ENCODE assay signal across 8 mouse cellular contexts in the genomic region with DNA sequence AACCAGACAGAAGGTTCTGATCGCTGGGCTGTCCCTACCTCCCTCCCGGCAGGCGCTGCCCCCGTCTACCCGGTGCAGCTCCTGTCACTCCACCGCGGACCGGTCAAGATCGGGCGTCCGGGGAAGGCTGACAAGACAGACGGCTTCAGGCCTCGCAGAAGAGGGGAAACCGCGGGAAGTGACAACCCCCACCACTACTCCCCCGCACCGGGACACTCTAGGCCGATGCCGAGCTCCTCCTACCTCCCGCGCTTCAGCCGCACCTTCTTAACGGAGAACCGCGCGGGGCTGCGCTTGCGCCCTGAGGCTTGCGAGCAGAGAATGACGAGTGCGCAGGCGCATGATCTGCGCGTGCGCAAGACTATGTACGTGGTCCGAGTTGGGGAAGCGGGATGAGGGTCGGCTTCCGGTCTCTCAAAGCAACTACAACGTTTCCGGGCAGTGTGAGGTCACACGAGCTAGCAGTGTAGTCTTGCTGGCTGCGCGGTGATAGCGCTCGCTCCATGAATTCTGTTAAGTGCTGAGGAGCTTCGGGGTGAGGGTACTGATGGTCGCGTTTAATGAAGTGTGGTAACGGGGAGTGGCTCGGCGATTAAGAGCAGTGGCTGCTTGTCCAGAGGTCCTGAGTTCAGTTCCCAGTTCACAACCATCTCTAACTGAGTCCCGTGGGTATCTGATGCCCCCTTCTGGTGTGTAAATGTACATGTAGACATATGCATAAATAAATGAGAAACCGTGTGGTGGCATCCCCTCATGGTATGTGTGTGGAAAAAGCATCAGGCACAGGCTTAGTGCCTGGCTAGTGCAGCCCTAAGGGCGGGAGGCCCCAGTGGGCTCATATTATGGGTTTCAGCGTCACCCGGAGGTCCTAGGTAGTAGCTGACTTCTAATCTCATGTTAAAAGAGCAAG. TPM values are rescaled to one million over a fixed set of nuclear protein-coding genes. Genes with fewer than 3 reads are reported as not detected.
A peak's percentile ranks its signal among the peaks of the same experiment; 100 is the strongest.
DNase-seq lines count a peak whose midpoint lies in the region; ATAC-seq and TF ChIP-seq lines count a peak whose summit lies in the region.

TSS of gene Slx4 (minus strand) at position 282 of the 910 bp plus-strand sequence.

- peak within 1 kb of the TSS; percentile 76 for H3K27ac ChIP-seq in bone marrow macrophage, adult 2 months (ENCODE audit: insufficient read depth, low read depth, low read length)
- peak within 1 kb of the TSS; percentile 79 for H3K27ac ChIP-seq in embryonic fibroblast, embryonic 13.5 days (ENCODE audit: insufficient read depth, low read length)
- H3K27ac ChIP-seq in kidney, embryonic 14.5 days (ENCODE audit: low read depth, low read length) = peak within 1 kb of the TSS; percentile 91
- H3K27ac ChIP-seq in limb, embryonic 15.5 days = peak within 1 kb of the TSS; percentile 89

- no peak; the same call in 1 of the 2 replicates for TF ChIP-seq POLR2A in bone marrow macrophage, adult 2 months (IDR thresholded peaks at IDR 0.05; ENCODE audit: borderline replicate concordance, low read depth, low read length)
- TF ChIP-seq POLR2A in embryonic fibroblast, embryonic 13.5 days (IDR thresholded peaks at IDR 0.05; ENCODE audit: low read depth, low read length) = peak; percentile 96

- H3K4me3 ChIP-seq in bone marrow macrophage, adult 2 months (ENCODE audit: insufficient read depth, low read length) = peak within 1 kb of the TSS; percentile 95
- H3K4me3 ChIP-seq in embryonic fibroblast, embryonic 13.5 days (ENCODE audit: insufficient read depth, low read length) = peak within 1 kb of the TSS; percentile 84
- H3K4me3 ChIP-seq in kidney, embryonic 14.5 days (ENCODE audit: low read length) = peak within 1 kb of the TSS; percentile 92
- H3K4me3 ChIP-seq in limb, embryonic 15.5 days = peak within 1 kb of the TSS; percentile 93

- H3K9me3 ChIP-seq in kidney, embryonic 14.5 days (ENCODE audit: control insufficient read depth, low read length) = no peaks in the 10 kb centered on the region
- H3K9me3 ChIP-seq in limb, embryonic 15.5 days = no peaks in the 10 kb centered on the region

- peak; percentile 97 for ATAC-seq in kidney, embryonic 14.5 days (ENCODE audit: low FRiP score, low TSS enrichment)
- ATAC-seq in limb, embryonic 15.5 days (ENCODE audit: insufficient number of reproducible peaks, low FRiP score, low TSS enrichment, low read depth) = peak; percentile 93

- peak within 1 kb of the TSS; percentile 86 for H3K4me2 ChIP-seq in kidney, embryonic 14.5 days (replicated peaks; ENCODE audit: low read depth, low read length)
- peak within 1 kb of the TSS; percentile 77 for H3K4me2 ChIP-seq in limb, embryonic 15.5 days

- peaks cover 22% of the 10 kb centered on the region for H3K36me3 ChIP-seq in kidney, embryonic 14.5 days (ENCODE audit: control insufficient read depth, insufficient read depth, low read length)
- peaks cover 27% of the 10 kb centered on the region for H3K36me3 ChIP-seq in limb, embryonic 15.5 days

- H3K27me3 ChIP-seq in kidney, embryonic 14.5 days (ENCODE audit: control insufficient read depth, insufficient read depth, low read length) = no peaks in the 10 kb centered on the region
- H3K27me3 ChIP-seq in limb, embryonic 15.5 days = no peaks in the 10 kb centered on the region

- peak within 1 kb of the TSS; percentile 86 for H3K9ac ChIP-seq in kidney, embryonic 14.5 days (ENCODE audit: low read depth, low read length)
- peak within 1 kb of the TSS; percentile 91 for H3K9ac ChIP-seq in limb, embryonic 15.5 days

- peak; percentile 67 for TF ChIP-seq CTCF in bone marrow macrophage, adult 2 months (IDR thresholded peaks at IDR 0.05; ENCODE audit: low read depth, low read length)
- no peak for TF ChIP-seq CTCF in embryonic fibroblast, embryonic 13.5 days (IDR thresholded peaks at IDR 0.05; ENCODE audit: borderline replicate concordance, insufficient read depth, low read length)

- peaks cover 4% of the 10 kb centered on the region for H3K4me1 ChIP-seq in bone marrow macrophage, adult 2 months (ENCODE audit: control insufficient read depth, insufficient read depth, low read length)
- no peaks in the 10 kb centered on the region for H3K4me1 ChIP-seq in embryonic fibroblast, embryonic 13.5 days (ENCODE audit: control insufficient read depth, insufficient read depth, low read length)
- peaks cover 8% of the 10 kb centered on the region; the same call in 1 of the 2 replicates for H3K4me1 ChIP-seq in kidney, embryonic 14.5 days (ENCODE audit: control insufficient read depth, insufficient read depth, low read length)
- peaks cover 15% of the 10 kb centered on the region for H3K4me1 ChIP-seq in limb, embryonic 15.5 days

- peak; percentile 99 for DNase-seq in A20 (ENCODE audit: low read depth, low spot score)
- peak; percentile 95 for DNase-seq in heart, adult 9 months (ENCODE audit: low spot score in 2 of 2)
- DNase-seq in monocyte, adult 2 months (ENCODE audit: low read depth in 1 of 2, low spot score in 2 of 2) = peak; percentile 89 to 92
- peak; percentile 95 for DNase-seq in spleen, postnatal 36 days (ENCODE audit: low spot score in 2 of 2)

- WGBS in kidney, embryonic 14.5 days = 2% methylated on average over 54 of the region's 58 CpGs
- WGBS in limb, embryonic 15.5 days = 1% methylated on average over 58 of the region's 58 CpGs

RNA-seq across cellular contexts. Expression of gene Slx4, which starts in this region (rescaled TPM):
- polyA plus RNA-seq in bone marrow macrophage, adult 2 months (2012; ENCODE audit: insufficient read depth, insufficient read length, missing spikeins) = 12.8 and 19.0 TPM in 2 replicates
- polyA plus RNA-seq in embryonic fibroblast, embryonic 13.5 days (2011; ENCODE audit: insufficient read length, low read depth, missing spikeins) = 34.3 and 35.1 TPM in 2 replicates
- polyA plus RNA-seq in kidney, embryonic 14.5 days (2014; fragmentation: Nextera tagmentation; extraction: Ambion mirVana) = 15.8 and 33.2 TPM in 2 replicates
- polyA plus RNA-seq in limb, embryonic 15.5 days (2015; fragmentation: Nextera tagmentation; extraction: Ambion mirVana) = 16.6 TPM in 2 replicates

Comparison
In these comparisons a context has a peak if more than half of its experiments do, and no peak if none do; other contexts are left out.
1. Peak in every context shown above with its lines: DNase-seq, ATAC-seq, H3K4me3 ChIP-seq and H3K27ac ChIP-seq.